Mouse (Mus musculus): ENCODE results near the gene Mrpl55.

GRCm38 (mm10) chr11:59210020-59210419, 7.7 kb downstream of the Mrpl55 start:
- TF ChIP-seq POLR2A (IDR thresholded peaks at IDR 0.05; ENCODE audit: low read depth, low read length) = no peak
- TF ChIP-seq CTCF (IDR thresholded peaks at IDR 0.05; ENCODE audit: borderline replicate concordance, insufficient read depth, low read length) = no peak
